Mouse (Mus musculus) activated CD4-positive, CD25-positive, alpha-beta regulatory T cell, adult 4 months (primary cell): ENCODE results near the gene Muc16. TPM values are rescaled to one million over a fixed set of nuclear protein-coding genes. Genes with fewer than 3 reads are reported as not detected.
A peak's percentile ranks its signal among the peaks of the same experiment; 100 is the strongest.

Source experiments
- ATAC-seq: one replicate; pipeline ENCODE4 v1.8.0; 2017
- polyA plus RNA-seq, 2 experiments: library from polyadenylated mRNA; unstranded; fragments of 100-300 nt; shearing (Covaris generic); gene quantifications; one replicate each; pipeline ENCODE4 v1.2.1; 2017

Gene Muc16
- under 1 TPM in 1 of 2 experiments, not detected in 1; 0.07 TPM for polyA plus RNA-seq

- ATAC-seq, result no peak
Measured at GRCm38 (mm10) chr9:18674480-18675154, at the start of gene Muc16. TSS of gene Muc16 (minus strand) at chr9:18674530.

- no peak for ATAC-seq
Measured at GRCm38 (mm10) chr9:18722712-18723099, 48.4 kb upstream of the Muc16 start.

- ATAC-seq, result no peak
Measured at GRCm38 (mm10) chr9:18721931-18722711, 47.8 kb upstream of the Muc16 start.

GRCm38 (mm10) chr9:18721011-18721410 is 46.7 kb upstream of the Muc16 start:
- ATAC-seq, result no peak

GRCm38 (mm10) chr9:18705628-18706027 is 31.3 kb upstream of the Muc16 start:
- ATAC-seq, result no peak

GRCm38 (mm10) chr9:18598366-18598765 is 76.0 kb downstream of the Muc16 start:
- ATAC-seq, result no peak

GRCm38 (mm10) chr9:18508098-18508497 is 166.2 kb downstream of the Muc16 start:
- no peak for ATAC-seq

- no peak for ATAC-seq
Measured at GRCm38 (mm10) chr9:18478168-18478567, 196.2 kb downstream of the Muc16 start, which contains the start of the genes Zfp558 and Mbd3l1. TSS of gene Zfp558 (minus strand) at chr9:18478268. TSS of gene Mbd3l1 (plus strand) at chr9:18478359.

- ATAC-seq, result peak; percentile 98
Measured at GRCm38 (mm10) chr9:18473324-18474128, 200.8 kb downstream of the Muc16 start.

- no peak for ATAC-seq
Measured at GRCm38 (mm10) chr9:18468005-18468404, 206.3 kb downstream of the Muc16 start.

GRCm38 (mm10) chr9:18467350-18467749 is 207.0 kb downstream of the Muc16 start:
- ATAC-seq, result no peak

GRCm38 (mm10) chr9:18456520-18456919 is 217.8 kb downstream of the Muc16 start:
- ATAC-seq, result no peak

Other genes starting within 250 kb of the Muc16 start
- gene Mbd3l2, start 243.9 kb downstream of the Muc16 start, polyA plus RNA-seq, result not detected
- gene Zfp558, start 196.3 kb downstream of the Muc16 start, polyA plus RNA-seq, result 1 to 10 TPM; 2.8 to 5.0 TPM
- gene Mbd3l1, start 196.2 kb downstream of the Muc16 start, polyA plus RNA-seq, result not detected
- under 1 TPM in 1 of 2 experiments, not detected in 1; 0.21 TPM for gene Olfr24, start 89.5 kb upstream of the Muc16 start, polyA plus RNA-seq
- gene Olfr828, start 145.0 kb upstream of the Muc16 start, polyA plus RNA-seq, result not detected
- not detected for gene Olfr829, start 180.4 kb upstream of the Muc16 start, polyA plus RNA-seq
- gene Olfr830, start 200.2 kb upstream of the Muc16 start, polyA plus RNA-seq, result not detected